Mouse (Mus musculus) retina, embryonic 14.5 days (tissue): ENCODE measurements around the gene Vmn2r9.
"Not testable (repeated sequence)": the region's sequence is repeated elsewhere in the genome, so short reads cannot be mapped to it uniquely, and the experiment has no call there.

Source experiments
- DNase-seq: peaks from one replicate; pipeline ENCODE4 v3.0.0-alpha.2; 2015; ENCODE audit warnings: low spot score

Vmn2r9 gene

GRCm38 (mm10) chr5:108852501-108852900 lies at the start of gene Vmn2r9:
TSS of gene Vmn2r9 (minus strand) at chr5:108852601.
- not testable (repeated sequence) for DNase-seq

DNA sequence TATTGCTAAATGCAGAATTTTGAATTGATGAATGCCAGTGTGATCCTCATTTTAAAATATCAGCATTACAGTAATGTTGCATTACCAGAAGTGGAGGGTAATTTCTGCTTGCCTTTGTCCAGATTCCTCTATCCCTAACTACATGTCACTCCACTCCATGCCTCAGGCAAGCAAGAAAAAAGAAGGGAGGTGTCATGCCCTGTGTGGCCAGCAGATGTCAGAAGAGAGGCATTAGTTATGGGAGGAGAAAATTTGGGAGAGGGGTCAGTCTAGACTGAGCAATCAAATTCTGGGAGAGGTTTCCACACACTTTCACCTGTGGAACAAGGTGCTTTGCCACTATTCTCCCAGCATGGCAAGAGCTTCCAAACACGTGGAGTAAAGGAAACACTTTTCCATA lies 14.3 kb upstream of the Vmn2r9 start:
- DNase-seq: peak; percentile 53

- no peak for DNase-seq
These were observed 2.9 kb downstream of the Vmn2r9 start for GRCm38 (mm10) chr5:108849466-108849865.

GRCm38 (mm10) chr5:108836156-108836555 lies 16.2 kb downstream of the Vmn2r9 start:
- DNase-seq: peak; percentile 31

- no peak for DNase-seq
These were observed 29.1 kb downstream of the Vmn2r9 start for GRCm38 (mm10) chr5:108823276-108823675.

DNA sequence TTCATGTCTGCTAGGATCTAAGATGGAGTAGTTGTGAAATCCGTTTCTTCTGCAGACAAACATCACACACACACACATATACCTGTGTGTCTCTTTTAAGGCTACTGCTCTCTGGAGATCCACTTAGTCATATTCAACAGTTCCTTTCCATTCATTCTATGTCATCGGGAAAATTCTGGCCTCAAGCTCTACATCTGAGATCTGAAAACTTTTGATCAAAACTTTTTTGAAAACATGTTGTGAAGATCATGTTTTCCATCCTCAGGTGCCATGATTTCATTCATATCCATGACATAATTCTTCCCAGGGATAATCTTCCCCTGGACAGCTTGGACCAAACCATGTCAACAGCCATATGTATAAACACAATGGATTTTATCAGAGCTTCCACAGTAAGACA lies 43.7 kb downstream of the Vmn2r9 start, which contains the start of gene Vmn2r8:
TSS of gene Vmn2r8 (minus strand) at position 101 of the 400 bp plus-strand sequence.
- not testable (repeated sequence) for DNase-seq

GRCm38 (mm10) chr5:108803646-108804045 lies 48.8 kb downstream of the Vmn2r9 start:
- no peak for DNase-seq

DNA sequence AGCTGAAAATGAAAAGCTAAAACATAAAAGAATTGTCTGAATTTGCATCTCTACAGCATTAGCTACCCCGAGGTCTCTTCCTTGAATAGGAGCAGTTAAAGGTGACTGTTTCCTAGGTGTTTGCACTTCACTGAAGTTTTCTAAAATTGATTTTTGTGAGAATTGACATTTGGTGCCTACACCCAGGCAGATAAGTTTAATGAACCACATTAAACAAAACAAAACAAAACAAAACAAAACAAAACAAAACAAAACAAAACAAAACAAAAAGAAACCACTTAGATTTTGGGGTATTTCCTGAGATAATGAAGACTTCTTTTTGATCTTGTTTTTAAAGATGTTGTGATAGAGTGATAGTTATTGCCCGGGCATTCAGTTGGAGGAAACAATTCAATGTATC lies 57.1 kb downstream of the Vmn2r9 start, which contains the start of gene Tmed11:
TSS of gene Tmed11 (minus strand) at position 101 of the 400 bp plus-strand sequence.
- not testable (repeated sequence) for DNase-seq

DNA sequence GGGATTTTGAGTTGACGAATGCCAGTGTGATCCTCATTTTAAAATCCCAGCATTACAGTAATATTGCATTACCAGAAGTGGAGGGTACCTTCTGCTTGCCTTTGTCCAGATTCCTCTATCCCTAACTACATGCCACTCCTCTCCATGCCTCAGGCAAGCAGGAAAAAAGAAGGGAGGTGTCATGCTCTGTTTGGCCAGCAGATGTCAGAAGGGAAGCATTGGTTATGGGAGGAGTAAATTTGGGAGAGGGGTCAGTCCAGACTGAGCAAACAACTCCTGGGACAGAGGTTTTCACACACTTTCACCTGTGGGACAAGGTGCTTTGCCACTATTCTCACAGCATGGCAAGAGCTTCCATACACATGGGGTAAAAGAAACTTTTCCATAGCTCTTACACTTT lies 62.0 kb downstream of the Vmn2r9 start:
- DNase-seq: peak; percentile 50
